Mouse (Mus musculus) heart, embryonic 10.5 days (tissue): ENCODE measurements around the gene Krt2. TPM values are rescaled to one million over a fixed set of nuclear protein-coding genes. Genes with fewer than 3 reads are reported as not detected.
A peak's percentile ranks its signal among the peaks of the same experiment; 100 is the strongest.

Experiments used
- DNase-seq: peaks from one replicate; pipeline ENCODE4 v3.0.0-alpha.2; 2017; ENCODE audit warnings: low spot score
- H3K27ac ChIP-seq: fragments of 300-500 bp; sonication (generic); 2 replicates; pipeline ENCODE4 v1.5.1; 2016; ENCODE audit warnings: mild to moderate bottlenecking
- H3K27me3 ChIP-seq: fragments of 300-500 bp; sonication (generic); 2 replicates; pipeline ENCODE4 v1.6.1; 2016; ENCODE audit warnings: mild to moderate bottlenecking; ENCODE audit not compliant: poor library complexity, insufficient read depth, severe bottlenecking
- H3K36me3 ChIP-seq: fragments of 300-500 bp; sonication (generic); 2 replicates; pipeline ENCODE4 v1.6.1; 2016; ENCODE audit warnings: mild to moderate bottlenecking, moderate library complexity
- H3K4me1 ChIP-seq: fragments of 300-500 bp; sonication (generic); 2 replicates; pipeline ENCODE4 v1.6.1; 2016; ENCODE audit warnings: mild to moderate bottlenecking
- H3K4me3 ChIP-seq: fragments of 300-500 bp; sonication (generic); 2 replicates; pipeline ENCODE4 v1.5.1; 2016; ENCODE audit warnings: mild to moderate bottlenecking, moderate library complexity
- H3K9me3 ChIP-seq: fragments of 300-500 bp; sonication (generic); 2 replicates; pipeline ENCODE4 v1.6.1; 2016; ENCODE audit warnings: mild to moderate bottlenecking, moderate library complexity
- WGBS: fragments of 180-500 bp; shearing (Covaris S2); methylation state at CpG from one replicate; pipeline ENCODE4 v1.1.7; 2016; 5-methylcytosine and 5-hydroxymethylcytosine counted together
- polyA plus RNA-seq: library from polyadenylated mRNA; unstranded; fragments of >200 nt; fragmentation: Nextera tagmentation; extraction: Ambion mirVana; gene quantifications from 2 replicates; pipeline ENCODE4 v1.2.1, GENCODE M21; 2016

Krt2 gene
- not detected in 2 replicates for polyA plus RNA-seq

DNA sequence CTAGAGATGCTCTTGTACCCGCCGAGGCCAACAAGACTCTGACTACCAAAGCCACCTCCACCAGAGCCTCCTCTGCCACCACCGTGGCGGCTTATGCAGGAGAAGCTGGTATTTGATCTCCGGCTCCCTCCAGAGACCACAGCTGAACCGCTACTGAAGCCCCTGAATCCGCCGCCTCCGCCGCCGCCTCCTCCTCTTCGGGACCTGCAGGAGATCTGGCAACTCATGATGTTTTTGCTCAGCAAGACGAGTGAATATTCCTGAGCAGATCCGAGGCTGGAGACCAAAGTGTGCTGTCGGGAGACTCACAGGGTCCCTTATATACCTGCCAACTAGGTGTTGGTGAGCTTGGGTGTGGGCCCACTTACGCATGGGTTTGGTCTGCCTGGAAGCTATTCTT is at the start of gene Krt2:
TSS of gene Krt2 (minus strand) at position 295 of the 400 bp plus-strand sequence.
- Histone ChIP-seq H3K27ac (no peak within 1 kb of the TSS), H3K4me1 (no peaks in the 10 kb centered on the region), H3K4me3 (no peak within 1 kb of the TSS), H3K36me3 (no peaks in the 10 kb centered on the region), H3K9me3 (no peaks in the 10 kb centered on the region), H3K27me3 (peaks cover 28% of the 10 kb centered on the region)
- no peak for DNase-seq
- 60% methylated on average over 16 of the region's 16 CpGs for WGBS

DNA sequence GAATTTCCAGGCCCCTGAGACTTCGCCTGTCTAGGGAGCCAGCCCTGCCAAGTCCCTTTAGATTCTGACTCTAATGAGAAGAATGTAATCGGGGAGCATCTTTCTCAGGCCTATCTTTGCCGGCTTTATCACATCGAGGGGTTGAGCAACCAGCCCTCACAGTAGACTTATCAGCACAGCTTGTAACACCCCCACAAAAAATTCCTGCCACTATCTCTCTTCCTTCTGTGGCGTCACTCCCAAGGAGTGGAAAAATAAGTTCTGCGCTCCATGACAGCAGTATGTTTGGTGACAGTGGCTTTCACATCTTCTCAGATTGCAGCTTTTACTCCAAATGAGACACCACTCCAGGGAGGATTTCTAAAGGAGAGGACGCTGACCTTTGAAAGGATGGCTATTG is 48.8 kb upstream of the Krt2 start:
- DNase-seq, result no peak
- no peaks in the 10 kb centered on the region for H3K36me3 ChIP-seq
- no peaks in the 10 kb centered on the region; the same call in 1 of the 2 replicates for H3K4me1 ChIP-seq
- 54% methylated on average over 7 of the region's 7 CpGs for WGBS
- no peak overlapping the region for H3K4me3 ChIP-seq
- no peak overlapping the region for H3K27ac ChIP-seq
- peaks cover 37% of the 10 kb centered on the region for H3K27me3 ChIP-seq
- no peaks in the 10 kb centered on the region for H3K9me3 ChIP-seq

DNA sequence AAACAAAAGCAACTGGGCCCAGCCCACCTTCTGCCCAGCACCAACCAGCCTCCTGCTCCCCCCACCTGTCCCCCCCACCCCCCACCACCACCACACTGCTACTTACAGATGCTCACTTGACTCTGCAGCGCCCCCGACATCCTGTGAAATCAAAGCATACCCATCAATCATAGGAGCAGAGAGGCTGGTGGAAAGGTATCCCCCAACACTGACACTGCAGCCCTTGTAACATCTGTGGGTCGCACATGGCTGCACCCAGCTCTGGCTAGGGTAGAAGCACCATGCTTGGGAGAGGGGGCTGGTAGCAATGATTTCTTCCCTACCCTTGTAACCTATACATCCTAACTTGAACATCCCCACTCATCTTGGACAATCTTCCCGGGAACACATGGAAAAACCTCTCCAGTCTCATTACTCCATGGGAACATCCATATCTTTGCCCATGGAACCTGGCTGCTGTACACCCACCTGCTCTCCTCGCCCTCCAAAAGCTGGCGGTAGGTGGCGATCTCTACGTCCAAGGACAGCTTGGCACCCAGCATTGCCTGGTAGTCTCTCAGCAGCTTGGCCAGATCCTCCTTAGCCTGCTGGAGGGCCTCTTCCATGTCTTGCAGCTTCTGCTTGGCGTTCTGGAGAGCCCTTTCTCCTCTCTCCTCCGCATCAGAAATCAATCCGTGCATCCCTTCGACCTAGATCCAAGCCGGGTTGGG is 42.6 kb upstream of the Krt2 start:
- H3K36me3 ChIP-seq, result no peaks in the 10 kb centered on the region
- H3K4me1 ChIP-seq, result peaks cover 19% of the 10 kb centered on the region
- DNase-seq, result no peak
- H3K27ac ChIP-seq, result no peak overlapping the region
- 50% methylated on average over 13 of the region's 13 CpGs for WGBS
- H3K9me3 ChIP-seq, result no peaks in the 10 kb centered on the region
- peak overlapping the region; percentile 67 for H3K4me3 ChIP-seq
- peaks cover 77% of the 10 kb centered on the region for H3K27me3 ChIP-seq

DNA sequence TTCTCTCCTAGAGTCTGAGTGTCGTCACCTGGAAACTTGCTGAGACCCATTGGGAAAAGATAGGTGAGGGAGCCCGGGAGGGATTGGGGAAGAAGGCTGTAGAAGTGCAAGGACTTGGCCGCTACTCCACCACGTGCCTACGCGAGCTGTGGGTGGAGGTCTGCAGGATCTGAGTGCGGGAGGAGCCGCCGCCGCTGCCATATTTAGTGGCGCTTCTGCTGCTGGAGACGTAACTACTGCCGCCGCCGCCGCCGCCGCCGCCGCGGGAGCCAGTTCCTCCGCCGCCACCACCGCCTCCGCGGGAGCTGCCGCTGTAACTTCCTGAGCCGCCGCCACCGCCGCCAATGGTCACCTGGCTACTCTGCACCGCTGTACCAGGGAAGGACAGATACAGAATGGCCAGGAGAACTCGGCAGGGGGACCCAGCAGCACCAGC is 41.8 kb upstream of the Krt2 start:
- H3K4me3 ChIP-seq, result peak overlapping the region; percentile 67
- no peaks in the 10 kb centered on the region for H3K9me3 ChIP-seq
- under 1% methylated on average over 33 of the region's 33 CpGs for WGBS
- H3K4me1 ChIP-seq, result peaks cover 19% of the 10 kb centered on the region
- peaks cover 80% of the 10 kb centered on the region for H3K27me3 ChIP-seq
- H3K36me3 ChIP-seq, result no peaks in the 10 kb centered on the region
- DNase-seq, result no peak
- peak overlapping the region; percentile 82 for H3K27ac ChIP-seq

DNA sequence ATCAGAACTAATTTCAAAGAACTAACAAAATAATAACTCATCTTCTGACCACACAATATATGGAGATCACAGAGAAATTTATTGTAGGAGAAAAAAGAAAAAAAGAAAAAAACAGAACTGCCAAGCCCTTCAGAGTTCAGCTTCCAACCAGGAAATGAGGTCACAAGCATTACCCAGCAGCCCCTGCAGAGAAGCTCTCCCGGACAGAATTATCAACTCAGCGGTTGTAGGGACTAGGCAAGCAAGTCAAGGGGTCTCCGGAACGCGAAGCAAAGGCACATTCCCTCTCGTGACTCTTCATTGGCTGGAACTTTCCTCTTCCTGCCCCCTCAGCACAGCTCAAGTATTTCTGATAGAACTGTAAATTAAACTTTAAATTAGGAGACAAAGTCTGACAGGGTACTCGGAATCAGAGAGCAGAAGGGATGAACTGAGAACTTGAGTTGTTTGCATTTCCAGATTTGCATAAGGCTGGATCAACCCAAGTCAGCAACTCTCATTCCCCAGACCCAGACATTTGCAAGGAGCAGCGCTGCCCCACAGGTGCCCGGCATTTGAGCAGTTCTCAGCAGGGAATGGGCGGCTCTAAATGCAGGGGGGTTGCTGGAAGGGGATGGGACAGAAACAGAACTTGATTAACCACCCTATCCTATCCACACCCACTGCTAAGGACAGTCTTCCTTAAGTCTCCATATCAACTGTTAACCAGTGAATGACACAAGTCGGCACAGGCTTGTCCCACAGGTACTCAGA is 40.9 kb upstream of the Krt2 start:
- WGBS, result 3% methylated on average over 11 of the region's 11 CpGs
- Histone ChIP-seq H3K27me3 (peaks cover 89% of the 10 kb centered on the region), H3K4me3 (peak overlapping the region; percentile 67), H3K4me1 (peaks cover 28% of the 10 kb centered on the region), H3K9me3 (no peaks in the 10 kb centered on the region), H3K27ac (0 out of 2 replicates have a peak overlapping the region, but pooled peaks have one; percentile 22), H3K36me3 (no peaks in the 10 kb centered on the region)
- DNase-seq, result no peak

DNA sequence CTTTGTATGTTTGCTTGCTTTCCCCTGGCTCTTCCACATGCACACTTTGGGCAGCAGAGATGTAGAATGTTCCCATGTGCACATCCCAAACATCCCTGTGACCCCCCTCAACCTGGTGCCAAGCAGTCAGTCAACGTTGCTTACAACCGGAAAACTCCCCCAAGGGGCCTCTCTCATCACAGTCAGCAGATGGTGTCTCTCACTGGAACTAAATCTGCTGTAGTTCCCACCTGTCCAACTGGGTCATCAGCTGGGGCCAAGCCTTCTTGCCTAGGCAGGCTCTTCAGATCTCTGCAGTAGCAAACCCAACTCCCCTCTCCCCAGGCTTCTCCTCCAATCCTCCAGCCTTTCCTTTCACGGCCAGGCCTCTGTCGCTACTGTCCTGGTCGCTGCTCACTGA is 38.7 kb upstream of the Krt2 start:
- H3K9me3 ChIP-seq, result no peaks in the 10 kb centered on the region
- H3K27me3 ChIP-seq, result peaks cover 99% of the 10 kb centered on the region
- no peak for DNase-seq
- H3K27ac ChIP-seq, result no peak overlapping the region
- 50% methylated on average over 5 of the region's 5 CpGs for WGBS
- H3K4me3 ChIP-seq, result no peak overlapping the region
- H3K4me1 ChIP-seq, result peaks cover 33% of the 10 kb centered on the region
- H3K36me3 ChIP-seq, result no peaks in the 10 kb centered on the region

DNA sequence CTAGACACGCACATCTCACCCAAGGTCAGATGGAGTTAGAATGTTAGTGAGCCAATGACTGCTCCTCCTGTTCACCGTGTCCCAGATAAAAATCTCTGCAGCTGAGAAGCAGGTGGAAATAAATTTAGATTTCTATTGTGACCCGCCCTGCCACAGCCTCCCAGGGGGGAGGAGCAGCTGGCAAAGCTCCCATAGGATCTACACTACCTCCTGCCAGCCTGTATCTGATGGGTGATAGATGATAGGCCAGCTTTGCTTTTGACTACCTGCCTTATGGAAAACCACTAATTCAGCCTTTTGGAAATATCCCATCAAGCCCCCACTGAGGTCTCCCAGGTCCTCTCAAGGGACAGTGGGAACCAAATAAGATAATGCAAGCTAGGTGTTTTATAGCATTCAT is 37.8 kb upstream of the Krt2 start:
- Histone ChIP-seq H3K27ac (no peak overlapping the region), H3K9me3 (no peaks in the 10 kb centered on the region), H3K4me1 (peaks cover 33% of the 10 kb centered on the region), H3K36me3 (no peaks in the 10 kb centered on the region), H3K27me3 (peaks cover 99% of the 10 kb centered on the region), H3K4me3 (no peak overlapping the region)
- WGBS, result 57% methylated on average over 3 of the region's 3 CpGs
- DNase-seq, result no peak

DNA sequence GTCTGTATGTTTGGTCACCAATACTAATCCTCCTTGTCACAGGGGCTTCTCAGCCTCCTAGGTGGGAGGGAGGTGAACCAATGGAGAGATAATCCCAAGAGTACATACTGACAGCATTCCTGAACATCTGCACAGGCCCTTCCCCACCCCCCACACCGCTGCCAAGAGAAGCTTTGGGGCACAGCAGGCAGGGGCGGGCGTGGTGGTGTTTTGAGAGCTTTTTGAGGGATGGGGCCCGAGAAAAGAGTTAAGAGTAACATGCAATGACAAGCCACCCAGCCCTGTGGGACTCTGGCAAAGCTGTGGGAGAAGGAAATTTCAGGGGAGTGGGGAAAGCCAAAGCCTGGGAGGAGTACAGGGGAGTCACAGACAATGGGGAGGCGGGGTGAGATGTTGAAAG is 36.3 kb upstream of the Krt2 start:
- no peaks in the 10 kb centered on the region for H3K36me3 ChIP-seq
- peaks cover 20% of the 10 kb centered on the region for H3K4me1 ChIP-seq
- no peak overlapping the region for H3K27ac ChIP-seq
- H3K9me3 ChIP-seq, result no peaks in the 10 kb centered on the region
- H3K4me3 ChIP-seq, result no peak overlapping the region
- DNase-seq, result no peak
- 9% methylated on average over 5 of the region's 5 CpGs for WGBS
- H3K27me3 ChIP-seq, result peaks cover 97% of the 10 kb centered on the region

DNA sequence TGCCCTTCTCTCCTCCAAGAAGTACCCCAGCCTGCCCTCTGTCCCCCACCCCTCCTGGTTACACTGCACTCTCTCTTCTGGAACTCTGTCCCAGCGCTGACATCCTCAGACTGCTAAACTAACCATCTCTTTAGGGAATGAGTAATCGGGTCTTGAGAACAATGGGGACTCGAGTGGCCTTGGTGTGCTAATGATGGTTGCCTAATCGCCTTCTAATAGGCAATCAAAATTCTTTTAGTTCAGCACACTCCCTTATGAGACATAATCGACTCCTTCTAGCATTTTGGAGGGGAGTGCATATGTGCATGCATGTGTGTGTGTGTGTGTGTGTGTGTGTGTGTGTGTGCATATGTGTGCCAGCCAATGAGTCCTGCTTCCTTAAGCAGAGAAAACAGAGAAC is 34.6 kb upstream of the Krt2 start:
- Histone ChIP-seq H3K36me3 (no peaks in the 10 kb centered on the region), H3K27me3 (peaks cover 97% of the 10 kb centered on the region), H3K27ac (no peak overlapping the region), H3K9me3 (no peaks in the 10 kb centered on the region), H3K4me3 (no peak overlapping the region), H3K4me1 (peaks cover 14% of the 10 kb centered on the region; the same call in 1 of the 2 replicates)
- WGBS, result 54% methylated on average over 5 of the region's 5 CpGs
- DNase-seq, result no peak

DNA sequence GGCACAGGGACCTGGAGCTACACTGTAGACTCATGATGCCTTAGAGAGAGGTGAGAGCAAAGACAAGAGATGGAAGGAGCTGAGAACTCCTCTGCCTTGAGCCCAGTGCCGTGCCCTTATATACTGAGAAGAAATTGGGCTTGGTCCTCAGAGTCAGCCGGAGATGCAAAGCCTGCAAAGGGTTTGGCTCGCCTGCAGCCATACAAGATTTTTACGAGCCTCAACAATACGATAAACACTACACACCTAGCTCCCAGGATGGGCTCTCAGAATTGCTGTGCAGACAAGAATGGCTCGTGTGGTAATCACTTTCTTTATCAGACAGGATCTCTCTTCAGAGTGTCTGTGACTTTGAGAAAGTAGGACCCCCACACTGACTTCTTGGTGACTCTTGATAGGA is 32.7 kb upstream of the Krt2 start, which contains the start of gene Krt1:
TSS of gene Krt1 (minus strand) at position 101 of the 400 bp plus-strand sequence.
- WGBS, result 70% methylated on average over 6 of the region's 6 CpGs
- no peak within 1 kb of the TSS for H3K4me3 ChIP-seq
- H3K4me1 ChIP-seq, result peaks cover 21% of the 10 kb centered on the region
- no peaks in the 10 kb centered on the region for H3K9me3 ChIP-seq
- DNase-seq, result no peak
- H3K27me3 ChIP-seq, result peaks cover 92% of the 10 kb centered on the region
- no peak within 1 kb of the TSS for H3K27ac ChIP-seq
- H3K36me3 ChIP-seq, result no peaks in the 10 kb centered on the region

- peaks cover 7% of the 10 kb centered on the region for H3K4me1 ChIP-seq
- WGBS, result under 1% methylated on average over 37 of the region's 37 CpGs
- H3K36me3 ChIP-seq, result no peaks in the 10 kb centered on the region
- no peak for DNase-seq
- peak overlapping the region; percentile 66 for H3K4me3 ChIP-seq
- H3K27ac ChIP-seq, result peak overlapping the region; percentile 83
- H3K27me3 ChIP-seq, result peaks cover 76% of the 10 kb centered on the region
- no peaks in the 10 kb centered on the region for H3K9me3 ChIP-seq
Observed at GRCm38 (mm10) chr15:101845971-101846403, 28.0 kb upstream of the Krt2 start.

DNA sequence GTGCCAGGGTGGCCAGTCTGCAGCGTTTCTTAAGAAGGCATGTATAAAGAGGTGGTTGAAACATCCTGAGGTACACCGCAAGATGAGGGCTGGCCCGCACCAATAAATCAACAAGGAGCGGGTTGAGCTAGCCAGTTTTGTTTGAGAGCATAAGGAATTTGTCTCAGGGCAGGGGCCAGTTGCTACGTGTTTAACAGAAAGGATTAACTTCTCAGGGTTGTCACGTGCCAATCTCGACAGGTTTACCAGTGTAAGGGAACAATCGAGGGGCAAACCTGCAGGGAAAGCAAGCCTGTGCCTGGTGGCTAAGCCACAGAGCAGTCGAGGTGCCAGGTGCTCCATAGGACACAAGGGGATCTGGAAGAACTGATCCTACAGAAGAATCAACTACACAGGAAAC is 25.2 kb upstream of the Krt2 start:
- no peak for DNase-seq
- H3K27ac ChIP-seq, result no peak overlapping the region
- H3K27me3 ChIP-seq, result peaks cover 59% of the 10 kb centered on the region
- 70% methylated on average over 9 of the region's 9 CpGs for WGBS
- H3K4me3 ChIP-seq, result no peak overlapping the region
- peaks cover 7% of the 10 kb centered on the region for H3K4me1 ChIP-seq
- H3K36me3 ChIP-seq, result no peaks in the 10 kb centered on the region
- H3K9me3 ChIP-seq, result no peaks in the 10 kb centered on the region

DNA sequence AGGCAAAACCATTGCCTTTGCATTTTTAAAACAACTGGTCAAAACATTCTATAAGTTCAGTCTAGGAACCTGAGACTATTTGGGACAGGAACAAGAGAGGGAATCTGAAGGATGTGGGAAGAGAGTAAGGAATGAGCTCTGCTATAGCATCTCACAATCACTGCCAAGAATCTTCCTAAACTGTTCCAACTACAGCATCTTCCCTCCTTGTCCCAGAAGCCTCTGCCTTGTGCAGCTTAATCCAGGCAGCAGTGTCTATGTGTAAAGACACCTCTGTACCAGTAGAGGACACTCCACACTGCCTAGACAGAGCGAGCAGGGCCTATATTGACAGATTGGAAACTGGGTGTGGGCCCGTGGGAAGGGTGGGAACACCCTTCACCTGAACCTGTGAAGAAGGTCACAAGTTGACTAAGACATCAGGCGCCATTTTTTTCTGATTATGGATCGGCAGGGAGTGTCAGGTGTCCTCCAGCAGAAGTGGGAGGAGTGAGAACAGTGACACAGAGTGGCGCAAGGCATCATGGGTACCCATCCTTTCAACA is 16.9 kb upstream of the Krt2 start:
- no peak for DNase-seq
- Histone ChIP-seq H3K36me3 (no peaks in the 10 kb centered on the region), H3K4me3 (no peak overlapping the region), H3K27ac (no peak overlapping the region), H3K27me3 (peaks cover 14% of the 10 kb centered on the region; the same call in 1 of the 2 replicates), H3K9me3 (no peaks in the 10 kb centered on the region), H3K4me1 (no peaks in the 10 kb centered on the region)
- WGBS, result 60% methylated on average over 5 of the region's 5 CpGs
